Mouse (Mus musculus) liver, embryonic 14 days (tissue): ENCODE measurements around the gene Mpped2. TPM values are rescaled to one million over a fixed set of nuclear protein-coding genes. Genes with fewer than 3 reads are reported as not detected.

Experiments used
- polyA plus RNA-seq: library from polyadenylated mRNA; depleted of rRNA; stranded (reverse); fragments of >200 nt; gene quantifications from 2 replicates; pipeline ENCODE4 v1.2.3, GENCODE M21; 2012; rRNA removed

Gene Mpped2
- 0.33 and 0.45 TPM in 2 replicates for polyA plus RNA-seq

GRCm38 (mm10) chr2:106692783-106693701 lies at the start of gene Mpped2:
Gene Mpped2, plus strand, starts transcription at chr2:106693269.

